Mouse (Mus musculus) cerebellum, adult 11-12 months (tissue): Measurements from ENCODE around the gene Osbpl8.

Experiments used
- DNase-seq: peaks from one replicate; pipeline ENCODE4 v3.0.0; 2022

The Osbpl8 gene

GRCm38 (mm10) chr10:111248177-111248576 is 83.6 kb downstream of the Osbpl8 start:
- DNase-seq = no peak

- no peak for DNase-seq
These were observed 85.6 kb downstream of the Osbpl8 start for GRCm38 (mm10) chr10:111250192-111250591.

- no peak for DNase-seq
These were observed 87.1 kb downstream of the Osbpl8 start for GRCm38 (mm10) chr10:111251666-111252065.

- DNase-seq = no peak
These were observed 90.7 kb downstream of the Osbpl8 start for GRCm38 (mm10) chr10:111255228-111255627.

GRCm38 (mm10) chr10:111256156-111256555 is 91.6 kb downstream of the Osbpl8 start:
- no peak for DNase-seq

GRCm38 (mm10) chr10:111257358-111257757 is 92.8 kb downstream of the Osbpl8 start:
- DNase-seq = no peak

GRCm38 (mm10) chr10:111258256-111258655 is 93.7 kb downstream of the Osbpl8 start:
- no peak for DNase-seq

- no peak for DNase-seq
These were observed 107.1 kb downstream of the Osbpl8 start for GRCm38 (mm10) chr10:111271687-111272086.

GRCm38 (mm10) chr10:111272905-111273304 is 108.4 kb downstream of the Osbpl8 start:
- no peak for DNase-seq

GRCm38 (mm10) chr10:111273463-111274088 is 109.0 kb downstream of the Osbpl8 start:
- DNase-seq = no peak

GRCm38 (mm10) chr10:111275822-111276221 is 111.3 kb downstream of the Osbpl8 start:
- DNase-seq = no peak

- DNase-seq = no peak
These were observed 133.1 kb downstream of the Osbpl8 start for GRCm38 (mm10) chr10:111297631-111298030.

GRCm38 (mm10) chr10:111298140-111299098 is 133.9 kb downstream of the Osbpl8 start, which contains the start of gene Bbs10:
Gene Bbs10, plus strand, starts transcription at chr10:111298679.
- DNase-seq = peak; percentile 96

- peak; percentile 11 for DNase-seq
These were observed 135.0 kb downstream of the Osbpl8 start for GRCm38 (mm10) chr10:111299591-111299990.

GRCm38 (mm10) chr10:111301041-111301440 is 136.5 kb downstream of the Osbpl8 start:
- no peak for DNase-seq

- no peak for DNase-seq
These were observed 137.9 kb downstream of the Osbpl8 start for GRCm38 (mm10) chr10:111302486-111302885.

- DNase-seq = no peak
These were observed 144.4 kb downstream of the Osbpl8 start for GRCm38 (mm10) chr10:111308850-111309501.

- DNase-seq = no peak
These were observed 148.7 kb downstream of the Osbpl8 start for GRCm38 (mm10) chr10:111313282-111313681.

- DNase-seq = no peak
These were observed 150.3 kb downstream of the Osbpl8 start for GRCm38 (mm10) chr10:111314636-111315395.

GRCm38 (mm10) chr10:111315940-111316339 is 151.4 kb downstream of the Osbpl8 start:
- DNase-seq = no peak

GRCm38 (mm10) chr10:111318021-111318420 is 153.5 kb downstream of the Osbpl8 start:
- no peak for DNase-seq

- DNase-seq = no peak
These were observed 154.4 kb downstream of the Osbpl8 start for GRCm38 (mm10) chr10:111318805-111319500.
